Mouse (Mus musculus): ENCODE results near the gene Acbd6.

The Acbd6 gene

DNA sequence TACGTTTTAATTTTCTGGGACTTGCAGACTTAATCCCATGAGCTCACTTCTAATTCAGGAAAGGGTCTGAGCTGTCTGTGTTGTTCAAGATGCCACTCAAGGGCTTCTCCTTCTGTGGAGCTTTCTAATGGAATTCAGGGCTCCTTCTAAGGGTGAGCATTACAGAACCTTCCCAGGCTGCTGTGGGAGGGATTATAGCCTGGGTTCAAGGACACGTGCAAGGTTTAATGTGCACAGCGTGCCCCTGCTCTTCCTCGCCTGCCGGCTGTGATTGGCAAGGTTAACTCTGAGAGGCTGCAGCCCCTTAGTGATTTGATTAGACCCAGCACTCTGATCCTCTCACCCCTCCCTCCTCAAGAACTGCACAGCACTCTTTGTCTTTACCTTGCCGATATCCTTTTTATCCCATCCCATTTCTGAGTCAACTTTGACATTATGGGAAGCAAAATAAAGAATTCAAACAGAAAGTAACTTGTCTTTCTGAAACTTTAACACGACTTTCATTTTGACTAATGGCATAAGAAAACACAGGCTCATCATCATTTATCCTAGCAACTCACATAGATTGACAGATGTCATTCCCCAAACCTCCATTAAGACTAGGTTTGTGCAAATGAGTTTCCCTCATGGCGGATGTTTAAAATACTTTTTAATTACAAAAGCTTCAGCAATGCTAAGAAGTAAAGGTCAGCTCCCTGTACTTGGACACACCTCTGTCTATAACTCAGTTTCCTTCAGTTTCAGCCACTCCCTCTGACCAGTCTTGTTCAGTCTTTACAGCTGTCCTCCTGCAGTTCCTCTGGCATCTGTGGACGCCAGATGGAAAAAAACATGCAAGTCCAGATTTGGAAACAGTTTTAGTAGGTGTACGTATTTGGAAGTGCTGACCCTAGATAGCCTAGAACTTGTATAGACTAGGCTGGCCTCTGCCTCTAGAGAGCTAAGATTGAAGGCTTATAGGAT, 88.7 kb downstream of the Acbd6 start:
- no peak for DNase-seq (ENCODE audit: low read depth in 1 of 2, low spot score in 2 of 2)

DNA sequence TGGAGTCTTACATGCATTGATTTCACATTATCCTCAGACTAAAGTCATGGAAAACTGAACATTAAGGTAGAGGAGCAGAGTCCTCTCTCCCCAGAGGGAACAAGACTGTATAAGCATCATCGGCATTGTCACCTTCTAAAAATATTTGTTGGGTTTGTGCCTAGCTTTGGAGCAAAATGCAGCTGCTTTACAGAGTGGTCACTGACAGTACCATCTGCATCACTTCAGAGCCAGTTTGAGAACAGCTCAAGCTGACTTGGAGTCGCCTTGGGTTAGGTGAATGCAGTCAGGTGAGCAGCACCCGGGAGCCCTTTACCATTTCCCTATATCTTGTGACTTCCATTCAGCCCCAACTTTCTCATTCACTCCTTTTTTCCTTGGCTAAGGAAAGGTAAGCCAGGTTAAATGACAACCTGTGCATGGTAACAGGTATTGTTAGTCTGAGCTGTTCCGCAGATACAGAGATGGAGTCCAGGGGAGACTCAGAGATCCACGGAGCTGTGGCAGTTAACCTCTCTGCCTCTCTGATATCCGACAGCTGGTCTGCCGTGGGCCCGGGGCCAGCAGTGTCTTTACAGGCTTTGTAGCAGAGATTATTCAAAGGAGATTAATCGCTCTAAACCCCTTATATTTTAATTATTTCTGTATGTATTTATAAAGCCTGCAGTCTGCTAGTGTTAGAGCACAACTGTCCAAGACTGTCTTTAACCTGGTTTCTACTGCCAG, 92.4 kb downstream of the Acbd6 start:
- no peak for DNase-seq (ENCODE audit: low read depth in 1 of 2, low spot score in 2 of 2)

DNA sequence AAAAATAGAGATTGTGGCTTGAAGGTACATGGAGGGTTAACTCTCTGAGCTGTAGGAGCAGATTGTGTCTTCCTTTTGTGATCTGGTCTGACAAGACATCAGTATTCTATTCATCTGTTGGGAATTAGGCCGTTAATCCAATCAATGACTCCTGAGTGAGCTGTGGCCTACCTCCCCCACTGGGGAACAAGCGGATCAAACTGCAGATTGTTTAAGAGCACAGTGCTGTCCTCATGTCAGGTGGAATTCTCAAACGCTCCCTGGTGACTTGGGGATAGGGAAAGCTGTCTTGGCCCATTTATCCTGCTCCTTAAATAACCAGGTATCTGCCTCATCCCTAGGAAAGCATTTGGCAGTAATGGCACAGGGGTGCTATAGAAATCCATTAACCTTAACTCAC, 97.0 kb downstream of the Acbd6 start:
- DNase-seq (ENCODE audit: low read depth in 1 of 2, low spot score in 2 of 2): no peak

DNA sequence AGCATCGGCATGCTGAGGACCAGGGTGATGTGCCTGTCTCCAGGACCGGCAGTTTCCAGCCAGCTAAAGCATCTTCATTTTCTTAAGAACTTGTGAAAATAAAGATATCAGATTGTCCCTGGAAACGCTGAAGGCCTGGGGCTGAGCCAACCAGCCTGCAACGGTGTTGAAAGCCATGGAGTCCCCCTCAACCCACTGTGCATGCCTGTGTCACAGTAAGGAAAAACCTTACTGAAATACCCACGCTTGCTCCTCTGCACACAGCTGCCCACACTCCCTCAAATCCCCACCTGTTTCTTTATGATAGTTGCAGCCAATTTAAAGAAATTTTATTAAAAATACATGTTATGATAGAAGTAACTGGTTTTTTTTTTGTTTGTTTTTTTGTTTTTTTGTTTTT, 98.4 kb downstream of the Acbd6 start:
- DNase-seq (ENCODE audit: low read depth in 1 of 2, low spot score in 2 of 2): no peak

DNA sequence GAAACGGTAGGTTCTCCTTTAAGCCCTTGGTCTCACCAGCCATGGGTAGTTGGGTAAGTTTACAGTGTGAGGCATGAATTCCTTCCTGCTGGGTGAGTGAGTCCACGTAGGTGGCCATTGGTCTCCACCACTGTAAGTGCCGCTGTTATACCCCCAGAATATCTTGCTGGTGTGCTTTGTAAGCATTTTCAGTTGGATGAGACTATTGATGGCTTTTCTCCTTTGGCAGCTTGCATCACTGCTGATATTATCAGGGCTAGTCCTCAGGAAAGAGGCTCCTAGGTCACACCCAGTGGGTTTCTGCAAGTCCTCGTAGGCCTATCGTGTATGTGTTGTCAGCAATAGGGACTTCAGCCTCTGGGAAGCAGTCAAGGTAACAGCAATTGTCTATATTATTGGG, 106.1 kb downstream of the Acbd6 start:
- no peak for DNase-seq (ENCODE audit: low read depth in 1 of 2, low spot score in 2 of 2)

DNA sequence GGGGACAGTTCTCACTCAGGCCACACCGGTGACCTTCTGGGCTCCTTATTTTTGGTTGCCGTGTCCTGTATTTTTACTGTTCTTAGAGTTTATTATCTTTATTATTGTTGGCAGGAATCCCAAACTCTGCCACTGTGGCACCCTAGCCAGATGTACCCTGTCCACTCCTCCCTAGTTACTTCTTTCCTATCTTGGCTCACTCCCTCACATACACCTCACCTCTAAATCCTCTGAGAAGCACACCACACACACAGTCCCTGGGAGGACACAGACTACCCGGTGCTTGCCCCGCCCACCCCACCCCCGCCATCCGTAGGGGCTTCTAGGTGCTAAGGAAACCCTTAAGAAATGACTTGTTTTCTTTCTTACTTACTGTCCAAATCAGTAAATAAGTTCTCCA, 117.7 kb downstream of the Acbd6 start:
- DNase-seq (ENCODE audit: low read depth in 1 of 2, low spot score in 2 of 2): no peak

DNA sequence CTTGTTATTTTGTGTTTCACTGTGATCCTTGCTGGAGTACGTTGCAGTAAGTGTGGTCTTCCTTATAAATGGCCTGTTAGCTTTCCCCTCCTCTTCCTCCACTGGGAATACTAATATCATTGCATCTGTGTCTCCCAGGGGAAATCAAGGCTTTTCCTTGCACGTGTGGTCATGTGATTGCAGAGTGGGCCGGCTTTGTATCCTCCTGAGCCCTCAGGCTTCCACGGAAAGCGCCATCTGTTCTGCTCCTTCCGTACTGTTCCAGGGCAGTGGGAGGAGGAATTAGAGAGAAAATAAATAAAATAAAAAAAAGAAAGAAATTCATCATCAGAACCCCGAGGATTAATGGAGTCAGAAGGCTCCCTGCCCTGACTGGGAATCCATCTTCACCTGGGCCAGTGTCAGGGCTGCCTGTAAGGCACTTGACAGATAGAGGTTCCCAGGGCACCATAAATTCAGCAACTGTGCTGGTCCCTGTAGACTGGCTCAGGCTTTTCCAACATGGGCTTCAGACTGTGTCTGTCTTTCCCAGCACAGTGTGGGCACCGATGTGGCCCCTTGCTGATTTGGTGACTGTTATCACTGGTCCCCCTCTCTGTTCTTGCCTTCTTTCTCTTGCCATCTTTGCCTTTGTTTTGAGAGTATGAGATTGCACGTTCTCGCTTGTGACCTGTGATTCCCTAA, 123.3 kb downstream of the Acbd6 start:
- no peak for DNase-seq (ENCODE audit: low read depth in 1 of 2, low spot score in 2 of 2)

DNA sequence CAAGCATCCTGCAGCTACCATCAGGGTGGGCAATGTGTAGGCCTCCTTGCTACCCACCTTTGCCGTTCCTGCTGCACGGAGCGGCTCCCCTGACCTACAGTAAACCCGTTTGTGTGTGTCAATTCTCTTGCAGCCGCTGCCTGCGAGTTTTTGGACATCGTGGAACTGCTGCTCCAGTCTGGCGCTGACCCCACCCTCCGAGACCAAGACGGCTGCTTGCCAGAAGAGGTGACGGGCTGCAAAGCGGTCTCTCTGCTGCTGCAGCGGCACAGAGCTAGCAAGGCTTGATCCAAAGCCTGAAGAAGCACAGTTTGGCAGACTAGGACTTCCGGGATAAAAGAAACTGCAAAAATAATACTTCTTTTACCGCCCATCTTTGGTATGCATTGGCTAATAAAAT, 128.9 kb downstream of the Acbd6 start:
- no peak for DNase-seq (ENCODE audit: low read depth in 1 of 2, low spot score in 2 of 2)

DNA sequence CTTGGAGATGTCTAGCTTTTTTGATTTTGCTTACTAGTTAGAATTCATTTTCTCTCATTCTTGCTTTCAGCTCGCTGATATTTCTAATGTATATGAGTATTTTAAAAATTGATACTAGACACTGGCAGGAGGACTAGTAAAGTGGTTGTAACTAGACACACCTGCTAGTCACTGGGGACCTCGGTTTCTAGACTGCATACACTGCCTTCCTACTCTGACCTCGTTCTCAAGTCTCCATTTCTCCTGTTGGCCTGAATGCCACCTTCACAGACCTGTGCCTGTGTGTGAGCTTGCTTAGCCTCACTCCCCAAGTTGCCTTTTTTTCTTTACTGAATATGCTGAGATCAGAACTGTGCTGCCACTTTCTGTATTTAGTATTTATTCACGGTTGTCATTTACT, 131.2 kb downstream of the Acbd6 start:
- no peak for DNase-seq (ENCODE audit: low read depth in 1 of 2, low spot score in 2 of 2)

DNA sequence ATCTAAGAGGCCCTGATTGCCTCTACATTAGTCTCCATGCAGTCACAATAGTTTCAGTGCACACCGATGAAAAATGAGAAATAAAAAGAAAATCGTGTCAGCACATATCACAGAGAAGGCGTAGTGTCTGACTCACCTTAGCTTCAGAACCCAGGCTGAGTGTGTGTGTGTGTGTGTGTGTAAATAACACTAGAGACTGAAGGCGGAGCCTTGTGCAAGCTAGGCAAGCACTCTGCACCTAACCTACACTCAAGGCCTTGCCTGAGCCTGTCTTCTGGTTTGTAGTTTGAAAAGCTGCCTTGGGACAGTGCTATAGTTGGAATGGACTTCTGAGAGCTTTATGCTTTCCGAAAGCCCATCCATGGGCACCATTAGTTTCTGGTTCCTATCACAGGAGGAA, 131.6 kb downstream of the Acbd6 start:
- no peak for DNase-seq (ENCODE audit: low read depth in 1 of 2, low spot score in 2 of 2)

DNA sequence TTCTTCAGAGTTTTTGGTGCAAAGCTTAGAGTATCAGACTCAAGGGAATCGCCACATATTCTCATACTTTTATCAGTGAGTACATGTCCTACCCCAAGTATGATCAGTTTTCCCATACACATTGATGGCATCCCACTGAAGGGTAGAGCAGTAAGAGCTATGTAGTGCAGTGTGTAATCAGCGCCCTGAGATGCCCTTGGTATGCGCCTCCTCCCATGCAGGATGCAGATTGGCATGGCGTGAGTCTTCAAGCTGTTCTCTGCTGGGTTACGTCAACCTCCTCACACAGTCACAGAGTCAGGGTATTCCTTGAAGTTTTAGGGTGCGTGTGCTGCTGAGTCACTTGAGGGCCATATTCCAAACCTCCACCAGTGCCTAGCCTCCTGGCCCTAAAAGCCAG, 134.3 kb downstream of the Acbd6 start:
- no peak for DNase-seq (ENCODE audit: low read depth in 1 of 2, low spot score in 2 of 2)

DNA sequence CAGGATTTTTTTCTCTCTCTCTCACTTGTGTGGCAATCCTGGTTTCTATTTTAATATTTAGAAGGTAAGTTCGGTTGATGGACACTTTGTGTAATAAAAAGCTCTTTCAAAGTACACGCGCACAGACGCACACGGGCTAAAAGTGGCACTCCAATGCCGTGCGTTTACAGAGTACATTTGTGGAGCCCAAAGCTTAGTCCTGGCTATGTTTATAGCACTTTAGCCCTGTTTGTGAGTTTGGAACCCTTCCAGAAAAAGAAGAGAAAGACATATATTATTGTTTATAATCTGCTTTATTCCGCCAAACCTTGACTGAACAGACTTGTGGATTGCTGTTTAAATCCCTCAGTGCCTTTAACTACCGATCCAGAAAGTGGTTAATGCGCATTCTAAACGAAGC, 135.1 kb downstream of the Acbd6 start:
- no peak for DNase-seq (ENCODE audit: low read depth in 1 of 2, low spot score in 2 of 2)

DNA sequence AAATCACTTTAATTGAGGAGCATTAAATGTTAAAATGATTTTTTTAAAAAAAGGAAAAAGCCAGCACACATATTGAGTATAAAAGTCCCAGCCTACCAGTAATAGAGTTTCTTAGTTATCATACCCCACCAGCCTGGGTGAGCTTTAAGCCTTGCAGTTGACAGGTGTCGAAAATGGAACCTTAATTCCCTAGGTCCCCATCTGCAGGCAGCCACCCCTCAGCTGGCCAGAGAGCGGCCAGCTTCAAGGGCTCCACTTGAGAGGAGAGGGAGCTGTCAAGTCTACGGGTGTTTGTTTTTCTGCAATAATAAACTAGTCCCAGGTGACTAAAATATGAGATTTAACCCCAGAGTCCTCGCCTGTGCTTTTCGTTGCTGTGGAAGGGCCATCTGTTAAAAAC, 135.5 kb downstream of the Acbd6 start:
- DNase-seq (ENCODE audit: low read depth in 1 of 2, low spot score in 2 of 2): no peak

DNA sequence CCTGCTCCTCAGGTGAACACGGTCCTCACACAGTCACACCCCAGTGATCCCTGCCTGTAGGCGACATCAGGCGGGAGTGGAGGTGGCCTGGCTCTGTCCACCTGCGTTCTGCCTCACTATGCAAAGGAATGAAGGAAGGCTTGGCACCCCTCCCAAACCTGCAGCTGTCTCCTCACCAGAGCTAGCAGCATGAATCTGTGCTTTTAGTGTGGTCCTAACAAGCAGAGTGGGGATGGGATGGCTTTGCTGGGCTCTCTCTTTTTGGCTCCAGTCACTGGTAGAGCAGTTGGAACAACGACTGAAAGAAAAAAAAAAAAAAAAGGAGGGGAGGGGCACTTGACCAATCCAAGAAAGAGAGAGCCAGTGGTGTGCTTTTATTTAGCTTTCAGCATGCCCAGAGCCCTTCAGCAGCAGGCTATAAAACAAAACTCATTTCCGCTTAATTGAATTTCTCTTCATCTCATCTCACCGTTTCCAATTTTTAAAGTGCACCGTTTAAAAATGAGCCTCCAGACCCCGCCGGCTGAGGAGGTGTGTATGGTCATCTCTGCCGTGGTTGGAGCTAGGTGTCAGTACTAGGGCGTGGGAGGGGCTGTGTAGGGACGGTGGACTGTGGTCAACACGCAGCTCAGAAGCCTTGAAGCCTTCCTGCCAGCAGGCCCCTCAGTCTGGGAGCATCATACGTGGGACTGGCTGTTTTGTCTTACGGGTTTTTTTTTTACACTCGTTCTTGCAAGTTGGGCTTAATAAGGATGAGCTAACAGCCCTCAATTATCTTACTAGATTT, 140.6 kb downstream of the Acbd6 start:
- DNase-seq (ENCODE audit: low read depth in 1 of 2, low spot score in 2 of 2): no peak

DNA sequence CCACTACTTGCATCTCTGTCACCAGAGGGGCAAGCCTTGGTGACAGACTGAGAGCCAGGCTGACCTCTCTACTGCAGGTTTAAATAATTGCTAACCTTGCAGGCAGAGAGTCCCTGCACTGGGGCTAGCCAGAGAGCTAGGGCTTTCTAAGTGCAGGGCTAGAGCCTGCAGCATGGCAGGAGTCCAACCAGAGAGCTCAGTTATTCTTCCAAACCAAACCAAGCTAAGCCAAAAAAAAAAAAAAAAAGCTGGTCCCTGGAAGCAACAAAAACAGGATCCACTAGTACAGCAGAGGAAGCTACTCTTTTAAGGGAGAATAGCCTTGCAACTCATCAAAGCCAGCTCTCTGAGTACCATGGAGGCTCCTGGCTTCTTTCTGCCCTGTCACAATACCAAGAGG, 143.0 kb downstream of the Acbd6 start:
- no peak for DNase-seq (ENCODE audit: low read depth in 1 of 2, low spot score in 2 of 2)

DNA sequence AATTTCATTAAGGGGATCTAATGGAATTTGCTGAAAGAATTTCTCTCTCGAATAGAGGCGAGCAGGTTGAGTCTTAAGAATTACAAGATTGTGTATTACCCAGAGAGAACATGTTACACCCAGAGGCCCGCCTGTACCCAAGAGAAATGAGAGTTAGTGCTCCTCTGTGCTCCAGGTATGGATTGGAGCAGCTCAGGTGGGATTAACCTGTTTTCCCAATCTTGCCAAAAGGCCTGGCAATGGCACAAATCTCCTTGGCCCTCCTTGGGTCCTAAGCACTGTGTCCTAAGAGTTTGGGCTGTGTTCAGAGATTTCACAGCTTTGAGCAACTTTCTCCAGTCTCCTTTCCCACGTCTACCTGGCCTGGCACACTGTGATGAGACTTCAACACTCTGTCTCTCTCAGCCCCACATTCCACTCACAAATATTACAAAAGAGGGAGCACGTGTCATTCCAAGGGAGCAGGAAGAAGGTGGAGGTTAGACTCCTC, 145.3 kb downstream of the Acbd6 start:
- no peak for DNase-seq (ENCODE audit: low read depth in 1 of 2, low spot score in 2 of 2)

DNA sequence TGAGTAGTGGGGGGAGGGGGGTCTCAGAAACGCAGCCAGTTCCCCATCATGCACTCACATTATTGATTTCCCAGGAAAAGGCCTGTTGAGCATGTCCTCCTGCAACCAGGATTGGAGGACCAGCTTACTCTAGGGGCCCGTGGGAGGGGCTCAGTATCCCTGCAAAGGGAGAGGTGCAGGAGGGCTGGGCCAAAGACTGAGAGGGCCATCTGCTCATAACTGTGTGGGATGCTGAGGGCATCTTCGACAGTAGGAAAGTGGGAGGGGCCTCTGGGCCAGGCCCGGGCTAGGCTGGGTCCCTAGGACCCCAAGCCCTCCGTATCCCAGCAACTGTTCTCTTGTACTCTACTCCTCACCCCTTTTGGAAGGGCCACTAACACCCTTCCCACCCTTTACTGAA, 146.3 kb downstream of the Acbd6 start:
- no peak for DNase-seq (ENCODE audit: low read depth in 1 of 2, low spot score in 2 of 2)

DNA sequence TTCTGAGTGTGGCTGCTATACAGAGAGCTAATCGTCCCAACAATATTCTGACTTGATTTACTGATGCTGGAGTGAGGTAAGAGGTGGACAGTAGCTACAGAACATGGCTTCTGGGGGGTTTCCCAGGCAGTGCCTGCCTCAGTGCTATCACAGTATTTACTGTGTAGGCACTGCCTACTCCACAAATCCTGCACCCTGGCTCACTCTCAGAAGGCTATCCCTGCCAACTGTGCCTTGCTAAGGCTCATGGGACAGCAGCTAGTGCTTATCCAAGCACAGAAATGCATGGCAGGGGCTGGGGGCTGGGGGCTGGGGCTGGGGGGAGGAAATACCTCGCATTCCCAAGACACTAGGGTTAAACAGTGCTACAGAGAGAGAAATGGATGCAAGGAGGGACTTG, 155.4 kb downstream of the Acbd6 start:
- no peak for DNase-seq (ENCODE audit: low read depth in 1 of 2, low spot score in 2 of 2)

DNA sequence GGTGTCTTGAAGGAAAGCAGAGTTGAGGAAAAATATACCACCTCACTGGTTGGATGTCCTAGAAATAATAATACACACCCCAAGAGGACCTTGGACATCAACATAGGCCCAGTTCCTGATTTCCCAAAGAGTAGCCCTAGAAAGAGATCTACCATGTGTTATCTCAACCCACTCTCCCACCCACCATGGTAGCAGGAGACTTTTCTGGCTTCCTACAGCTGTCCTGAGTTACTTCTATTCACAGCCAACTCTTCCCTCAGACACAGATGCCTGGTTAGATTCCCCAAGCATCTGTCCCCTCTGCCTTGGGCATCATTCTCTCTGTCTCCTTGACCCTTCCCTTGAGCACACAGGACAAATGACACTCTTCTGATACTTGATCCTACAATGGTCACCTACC, 157.4 kb downstream of the Acbd6 start:
- DNase-seq (ENCODE audit: low read depth in 1 of 2, low spot score in 2 of 2): no peak

DNA sequence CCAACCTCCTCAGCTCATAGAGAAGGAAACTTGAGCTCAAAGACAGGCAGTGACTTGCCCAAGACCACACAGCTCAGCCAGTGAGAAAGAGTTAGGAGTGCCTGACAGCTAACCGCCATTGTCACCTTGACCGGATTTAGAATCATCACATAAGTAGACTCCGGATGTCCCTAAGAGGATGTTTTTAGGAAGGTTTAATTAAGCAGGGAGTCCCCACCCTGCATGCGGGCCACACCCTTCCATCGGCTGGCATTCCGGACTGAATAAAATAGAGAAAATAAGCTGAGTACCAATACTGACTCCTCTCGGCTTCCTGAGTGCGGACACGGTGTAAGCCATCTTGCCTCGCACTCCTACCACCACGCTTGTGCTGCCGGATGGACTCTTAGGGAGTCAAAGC, 159.4 kb downstream of the Acbd6 start:
- DNase-seq (ENCODE audit: low read depth in 1 of 2, low spot score in 2 of 2): no peak

DNA sequence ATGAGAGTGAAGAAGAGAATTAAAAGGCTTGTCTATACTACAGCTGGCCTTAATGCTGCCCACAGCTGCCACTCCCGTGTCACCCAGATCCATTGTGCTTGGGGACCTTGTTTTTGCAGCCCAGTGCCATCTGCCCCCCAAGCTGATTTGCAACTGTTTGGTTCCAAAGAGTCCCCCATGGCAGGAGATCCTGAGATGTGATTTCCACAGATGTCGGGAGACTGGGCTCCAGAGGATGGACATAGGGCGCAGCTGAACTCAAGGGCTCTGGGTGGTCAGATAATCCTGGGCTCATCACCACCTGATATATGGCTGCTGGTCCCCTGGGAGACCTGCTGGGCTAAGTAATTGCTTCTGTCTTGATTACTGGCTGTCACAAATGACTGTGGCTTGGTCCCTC, 160.9 kb downstream of the Acbd6 start:
- DNase-seq (ENCODE audit: low read depth in 1 of 2, low spot score in 2 of 2): no peak
